ENCODE assay signal across 8 mouse cellular contexts in the genomic region with DNA sequence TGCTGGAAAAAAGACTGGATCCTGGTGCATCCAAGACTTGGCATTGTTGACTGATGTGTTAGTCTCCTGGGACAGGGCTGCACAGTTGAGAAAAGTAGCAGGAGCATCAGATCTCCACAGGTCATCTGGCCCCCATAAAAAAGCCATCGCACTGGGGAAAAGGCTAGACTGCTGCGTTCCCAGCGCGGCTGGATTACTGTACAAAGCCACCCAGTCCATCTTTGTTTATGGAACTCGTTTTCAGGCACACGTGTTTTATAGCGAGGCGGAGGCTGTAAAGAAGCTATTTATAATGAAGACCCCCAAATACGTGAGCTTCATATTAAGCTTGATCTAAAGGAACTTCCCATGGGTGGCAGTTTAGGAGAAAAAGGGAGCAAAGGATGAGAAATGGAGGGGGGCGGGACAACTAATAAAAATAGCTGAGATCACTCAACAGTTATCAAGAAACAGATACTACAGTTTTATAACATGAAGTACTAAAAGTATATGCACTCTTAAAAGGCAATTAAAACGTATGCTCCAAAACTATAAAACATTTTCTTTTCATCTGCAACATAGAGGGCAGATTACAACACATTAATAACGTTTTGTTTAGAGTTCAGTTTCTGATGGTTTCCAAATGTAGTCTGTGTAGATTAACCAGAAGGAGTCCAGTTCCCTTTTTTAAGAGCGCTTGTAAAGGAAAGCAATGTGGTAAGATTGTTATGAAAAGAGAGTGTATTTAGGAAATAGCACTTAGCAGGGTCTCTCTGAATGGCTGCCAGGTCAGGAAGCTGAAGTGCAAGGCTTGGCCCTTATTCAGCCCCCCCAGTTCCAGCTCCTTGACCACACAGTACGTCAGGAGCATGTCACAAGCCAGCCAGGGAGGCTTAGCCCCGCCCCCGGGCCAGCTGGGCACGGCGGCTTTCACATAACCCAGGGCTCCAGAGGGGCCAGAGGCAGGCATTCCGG.
DNase-seq lines count a peak whose midpoint lies in the region; ATAC-seq lines count a peak whose summit lies in the region.
"Had no signal": no experiment of that assay in that cellular context is flagged by ENCODE, and none has a peak within 500 bp of the region (broad histone marks: within the 10 kb centered on the region; RNA-seq: fewer than 3 reads in every experiment).

No protein-coding gene starts in this region.

- ATAC-seq in heart, embryonic 13.5 days (ENCODE audit: extremely low read depth, insufficient number of reproducible peaks, low FRiP score, low TSS enrichment) = no peak

- H3K27me3 ChIP-seq in heart, embryonic 13.5 days (replicated peaks) = peaks cover 27% of the 10 kb centered on the region

- H3K9ac ChIP-seq in heart, embryonic 13.5 days = no peak overlapping the region
- H3K9ac ChIP-seq: neural tube, embryonic 13.5 days had no signal

- H3K27ac ChIP-seq in heart, embryonic 13.5 days (replicated peaks) = peak overlapping the region; percentile 29; the same call in 1 of the 2 replicates
- H3K27ac ChIP-seq: neural tube, embryonic 13.5 days had no signal

- WGBS in heart, embryonic 13.5 days = 52% methylated on average over 19 of the region's 19 CpGs

- H3K4me3 ChIP-seq in heart, embryonic 13.5 days = peak overlapping the region; percentile 9; the same call in 1 of the 2 replicates
- H3K4me3 ChIP-seq: neural tube, embryonic 13.5 days had no signal

- H3K36me3 ChIP-seq in heart, embryonic 13.5 days = no peaks in the 10 kb centered on the region
- H3K36me3 ChIP-seq: neural tube, embryonic 13.5 days had no signal

- peaks cover 16% of the 10 kb centered on the region for H3K4me1 ChIP-seq in heart, embryonic 13.5 days

- H3K9me3 ChIP-seq in heart, embryonic 13.5 days = no peaks in the 10 kb centered on the region
- H3K9me3 ChIP-seq: neural tube, embryonic 13.5 days had no signal

- DNase-seq in thymus, postnatal 14 days = peak; percentile 5
- DNase-seq in thymus, postnatal 25 days = no peak
- peak; percentile 67 for DNase-seq in c-Kit-positive CD71-negative TER-119-negative erythroid progenitor cells, embryonic 14.5 days (ENCODE audit: low read depth)
- DNase-seq in kidney, postnatal 14 days = peak; percentile 91
- DNase-seq in lung, postnatal 36 days = peak; percentile 97
- DNase-seq in spleen, postnatal 4 days (ENCODE audit: low spot score in 2 of 2) = peak; percentile 76 to 87

- H3K4me2 ChIP-seq in heart, embryonic 13.5 days = peak overlapping the region; percentile 53
- H3K4me2 ChIP-seq: neural tube, embryonic 13.5 days had no signal
